ENCODE assay signal across 9 mouse cellular contexts in genomic region chr10:79788386-79789158, GRCm38 (mm10). TPM values are rescaled to one million over a fixed set of nuclear protein-coding genes. Genes with fewer than 3 reads are reported as not detected.
A peak's percentile ranks its signal among the peaks of the same experiment; 100 is the strongest.
DNase-seq lines count a peak whose midpoint lies in the region; ATAC-seq and TF ChIP-seq lines count a peak whose summit lies in the region.
"Had no signal": no experiment of that assay in that cellular context is flagged by ENCODE, and none has a peak within 500 bp of the region (broad histone marks: within the 10 kb centered on the region; RNA-seq: fewer than 3 reads in every experiment).

No protein-coding gene starts in this region.

- intact Hi-C loops in gastrocnemius, adult 2 months (cut with DNase I) = loop anchor here (2.0 kb wide), 1 partner anchor 92 kb away; no protein-coding TSS in a partner anchor

- 38% methylated on average over 7 of the region's 7 CpGs for WGBS in hindbrain, embryonic 14.5 days
- WGBS in hindbrain, embryonic 13.5 days = 40% methylated on average over 7 of the region's 7 CpGs

- in situ Hi-C loops in CH12.LX (cut with MboI; ENCODE audit: low pct_ligation_motif_present, low pct_unique_long_range_greater_than_20kb, low sequenced_read_pairs) = no loop called here

- H3K27me3 ChIP-seq in hindbrain, embryonic 14.5 days (ENCODE audit: control insufficient read depth, insufficient read depth, low read length) = no peaks in the 10 kb centered on the region
- H3K27me3 ChIP-seq in hindbrain, embryonic 13.5 days = peaks cover 18% of the 10 kb centered on the region
- H3K27me3 ChIP-seq in CH12.LX (replicated peaks) = peaks cover 24% of the 10 kb centered on the region
- H3K27me3 ChIP-seq: embryonic facial prominence, embryonic 15.5 days had no signal

- DNase-seq in hindbrain, embryonic 14.5 days (ENCODE audit: low spot score) = peak; percentile 86
- peak; percentile 69 for DNase-seq in CH12.LX (ENCODE audit: extremely low read depth)
- peak; percentile 84 for DNase-seq in brain, embryonic 14.5 days (ENCODE audit: low read depth)
- peak; percentile 69 for DNase-seq in gastrocnemius, adult 2 months
- peak; percentile 67 to 82 for DNase-seq in layer of hippocampus, postnatal 14 days (ENCODE audit: low spot score in 2 of 2)
- DNase-seq in testis, postnatal 10 days (ENCODE audit: low spot score) = peak; percentile 92

- H3K4me3 ChIP-seq in hindbrain, embryonic 14.5 days (replicated peaks; ENCODE audit: low read length) = no peak overlapping the region
- H3K4me3 ChIP-seq in hindbrain, embryonic 13.5 days = no peak overlapping the region
- H3K4me3 ChIP-seq in CH12.LX (replicated peaks in 1 of 3; ENCODE audit: low read depth in 2 of 3, low read length in 2 of 3, poor library complexity in 1 of 3) = no peak overlapping the region
- no peak overlapping the region for H3K4me3 ChIP-seq in gastrocnemius, adult 2 months
- H3K4me3 ChIP-seq: embryonic facial prominence, embryonic 15.5 days had no signal

- no peak overlapping the region for H3K4me2 ChIP-seq in hindbrain, embryonic 14.5 days (replicated peaks)
- no peak overlapping the region for H3K4me2 ChIP-seq in hindbrain, embryonic 13.5 days
- H3K4me2 ChIP-seq in CH12.LX (ENCODE audit: insufficient read depth, low read depth, poor library complexity, severe bottlenecking) = no peak overlapping the region
- H3K4me2 ChIP-seq: embryonic facial prominence, embryonic 15.5 days had no signal

- no peaks in the 10 kb centered on the region for H3K4me1 ChIP-seq in hindbrain, embryonic 14.5 days (replicated peaks; ENCODE audit: control insufficient read depth, insufficient read depth, low read length)
- H3K4me1 ChIP-seq in hindbrain, embryonic 13.5 days (replicated peaks) = peaks cover 13% of the 10 kb centered on the region
- H3K4me1 ChIP-seq in CH12.LX (ENCODE audit: control insufficient read depth in 1 of 2, insufficient read depth in 2 of 2) = peaks cover 10 to 24% of the 10 kb centered on the region in 2 experiments; a peak in 3 of 4 replicates

- H3K27ac ChIP-seq in hindbrain, embryonic 14.5 days = no peak overlapping the region
- H3K27ac ChIP-seq in hindbrain, embryonic 13.5 days = no peak overlapping the region
- no peak overlapping the region for H3K27ac ChIP-seq in CH12.LX (ENCODE audit: insufficient read depth, low read depth)
- H3K27ac ChIP-seq in gastrocnemius, adult 2 months = no peak overlapping the region
- H3K27ac ChIP-seq: embryonic facial prominence, embryonic 15.5 days had no signal

- H3K79me2 ChIP-seq in CH12.LX (replicated peaks; ENCODE audit: control insufficient read depth, extremely low read depth, insufficient read depth, poor library complexity, severe bottlenecking) = no peaks in the 10 kb centered on the region

- no peak for TF ChIP-seq POLR2A in CH12.LX (IDR thresholded peaks at IDR 0.05; ENCODE audit: low read depth, low read length)
- no peak for TF ChIP-seq POLR2A in brain, embryonic 14.5 days (IDR thresholded peaks at IDR 0.05; ENCODE audit: borderline replicate concordance, extremely low read depth, insufficient read depth, insufficient read length, poor library complexity, severe bottlenecking)

- peak; percentile 89 for TF ChIP-seq RAD21 in CH12.LX (IDR thresholded peaks at IDR 0.05; ENCODE audit: low read depth, low read length)

- H3K36me3 ChIP-seq in hindbrain, embryonic 14.5 days (replicated peaks; ENCODE audit: control insufficient read depth, insufficient read depth) = no peaks in the 10 kb centered on the region
- no peaks in the 10 kb centered on the region for H3K36me3 ChIP-seq in hindbrain, embryonic 13.5 days
- no peaks in the 10 kb centered on the region for H3K36me3 ChIP-seq in CH12.LX (replicated peaks in 1 of 2; ENCODE audit: control insufficient read depth in 1 of 2, insufficient read depth in 1 of 2, low read length in 1 of 2)
- H3K36me3 ChIP-seq: embryonic facial prominence, embryonic 15.5 days had no signal

- H3K9ac ChIP-seq in hindbrain, embryonic 14.5 days = no peak overlapping the region
- H3K9ac ChIP-seq in hindbrain, embryonic 13.5 days = no peak overlapping the region
- no peak overlapping the region for H3K9ac ChIP-seq in CH12.LX (ENCODE audit: insufficient read depth, low read depth)
- H3K9ac ChIP-seq: embryonic facial prominence, embryonic 15.5 days had no signal

- dilution Hi-C loops in CH12.LX (cut with MboI; ENCODE audit: extremely low pct_ligation_motif_present, extremely low pct_unique_long_range_greater_than_20kb, low sequenced_read_pairs) = no loop called here

- H3K9me3 ChIP-seq in hindbrain, embryonic 14.5 days (ENCODE audit: control insufficient read depth, low read length) = no peaks in the 10 kb centered on the region
- H3K9me3 ChIP-seq in hindbrain, embryonic 13.5 days = no peaks in the 10 kb centered on the region
- H3K9me3 ChIP-seq in CH12.LX (replicated peaks; ENCODE audit: low read length) = no peaks in the 10 kb centered on the region
- H3K9me3 ChIP-seq: embryonic facial prominence, embryonic 15.5 days had no signal

- no peak for TF ChIP-seq EP300 in CH12.LX (IDR thresholded peaks at IDR 0.05; ENCODE audit: low read length)

- peak; percentile 94 for TF ChIP-seq CTCF in CH12.LX (conservative IDR thresholded peaks at IDR 0.05 in 1 of 2, IDR thresholded peaks at IDR 0.05 in 1 of 2; ENCODE audit: low read depth in 2 of 2, low read length in 2 of 2)
- TF ChIP-seq CTCF in brain, embryonic 14.5 days (IDR thresholded peaks at IDR 0.05; ENCODE audit: borderline replicate concordance, extremely low read depth, insufficient read depth, insufficient read length) = peak; percentile 89; the same call in 1 of the 2 replicates
- TF ChIP-seq CTCF in gastrocnemius, adult 2 months (IDR thresholded peaks at IDR 0.05) = peak; percentile 99

- no peak for ATAC-seq in hindbrain, embryonic 14.5 days (ENCODE audit: low FRiP score)
- ATAC-seq in hindbrain, embryonic 13.5 days (ENCODE audit: low FRiP score) = no peak
- ATAC-seq in megakaryocyte-erythroid progenitor cell, adult 5-6 weeks (replicated peaks; ENCODE audit: low FRiP score, low TSS enrichment, poor library complexity, severe bottlenecking) = peak; percentile 24; the same call in 1 of the 2 replicates

RNA-seq across cellular contexts. Expression of gene Prss57, which starts 2.2 kb away (rescaled TPM):
- polyA plus RNA-seq in hindbrain, embryonic 14.5 days (2014; fragmentation: Nextera tagmentation; extraction: Ambion mirVana) = 0.08 and 0.29 TPM in 2 replicates
- polyA plus RNA-seq in hindbrain, embryonic 13.5 days (2015; fragmentation: Nextera tagmentation; extraction: Ambion mirVana) = 0.18 TPM in 1 of 2 replicates, not detected in the other
- total RNA-seq in CH12.LX (2012; rRNA removed) (0.08 and 0.21 TPM in 2 replicates), CH12.LX (2014; rRNA removed) (not detected in 2 replicates)
- polyA plus RNA-seq in CH12.LX (2012; ENCODE audit: insufficient read length, low read depth) = not detected in 2 replicates
- 0.05 and 0.14 TPM in 2 replicates for polyA plus RNA-seq in brain, embryonic 14.5 days (2012; rRNA removed)
- total RNA-seq in gastrocnemius, adult 2 months (2021) = not detected
- under 1 TPM in 1 of 2 experiments, not detected in 1; 0.16 TPM for total RNA-seq in layer of hippocampus, postnatal 14 days (2021)
- 2.4 and 7.6 TPM in 2 replicates for total RNA-seq in megakaryocyte-erythroid progenitor cell, adult 5-6 weeks (2014; fragmentation: Nextera tagmentation)
- 1.7 and 3.5 TPM in 2 replicates for total RNA-seq in megakaryocyte-erythroid progenitor cell, adult 5-6 weeks (2017)
- polyA plus RNA-seq: embryonic facial prominence, embryonic 15.5 days had no signal

RNA-seq across cellular contexts. Expression of gene Palm, which starts 4.8 kb away (rescaled TPM):
- polyA plus RNA-seq in hindbrain, embryonic 14.5 days (2014; fragmentation: Nextera tagmentation; extraction: Ambion mirVana) = 240 and 247 TPM in 2 replicates
- 240 and 252 TPM in 2 replicates for polyA plus RNA-seq in hindbrain, embryonic 13.5 days (2015; fragmentation: Nextera tagmentation; extraction: Ambion mirVana)
- 3.1 and 5.3 TPM in 2 replicates for total RNA-seq in CH12.LX (2012; rRNA removed)
- 0.36 and 0.78 TPM in 2 replicates for total RNA-seq in CH12.LX (2014; rRNA removed)
- 1.5 and 2.5 TPM in 2 replicates for polyA plus RNA-seq in CH12.LX (2012; ENCODE audit: insufficient read length, low read depth)
- polyA plus RNA-seq in brain, embryonic 14.5 days (2012; rRNA removed) = 157 and 219 TPM in 2 replicates
- 10 to 100 TPM; 18.1 to 23.0 TPM for total RNA-seq in gastrocnemius, adult 2 months (2021)
- total RNA-seq in layer of hippocampus, postnatal 14 days (2021) = 100 to 1,000 TPM; 356 to 379 TPM
- 7.6 and 11.1 TPM in 2 replicates for total RNA-seq in megakaryocyte-erythroid progenitor cell, adult 5-6 weeks (2014; fragmentation: Nextera tagmentation)
- 4.6 and 6.8 TPM in 2 replicates for total RNA-seq in megakaryocyte-erythroid progenitor cell, adult 5-6 weeks (2017)

RNA-seq across cellular contexts. Expression of gene Fstl3, which starts 11.5 kb away (rescaled TPM):
- polyA plus RNA-seq in hindbrain, embryonic 14.5 days (2014; fragmentation: Nextera tagmentation; extraction: Ambion mirVana) = 1.6 and 2.2 TPM in 2 replicates
- polyA plus RNA-seq in hindbrain, embryonic 13.5 days (2015; fragmentation: Nextera tagmentation; extraction: Ambion mirVana) = 1.3 and 1.4 TPM in 2 replicates
- total RNA-seq in CH12.LX (2012; rRNA removed) = 0.25 TPM in 2 replicates
- not detected in 2 replicates for total RNA-seq in CH12.LX (2014; rRNA removed)
- not detected in 2 replicates for polyA plus RNA-seq in CH12.LX (2012; ENCODE audit: insufficient read length, low read depth)
- 1.7 and 2.2 TPM in 2 replicates for polyA plus RNA-seq in brain, embryonic 14.5 days (2012; rRNA removed)
- 1 to 10 TPM; 1.0 to 1.5 TPM for total RNA-seq in gastrocnemius, adult 2 months (2021)
- total RNA-seq in layer of hippocampus, postnatal 14 days (2021) = 1 to 10 TPM; 1.2 to 2.4 TPM
- total RNA-seq in megakaryocyte-erythroid progenitor cell, adult 5-6 weeks (2014; fragmentation: Nextera tagmentation) = 0.49 and 0.96 TPM in 2 replicates
- 0.66 and 0.80 TPM in 2 replicates for total RNA-seq in megakaryocyte-erythroid progenitor cell, adult 5-6 weeks (2017)

RNA-seq across cellular contexts. Expression of gene Rnf126, which starts 21.8 kb away (rescaled TPM):
- 92.8 and 96.7 TPM in 2 replicates for polyA plus RNA-seq in hindbrain, embryonic 14.5 days (2014; fragmentation: Nextera tagmentation; extraction: Ambion mirVana)
- polyA plus RNA-seq in hindbrain, embryonic 13.5 days (2015; fragmentation: Nextera tagmentation; extraction: Ambion mirVana) = 87.9 and 90.7 TPM in 2 replicates
- total RNA-seq in CH12.LX (2012; rRNA removed) (67.9 and 74.8 TPM in 2 replicates), CH12.LX (2014; rRNA removed) (28.9 and 32.4 TPM in 2 replicates)
- polyA plus RNA-seq in CH12.LX (2012; ENCODE audit: insufficient read length, low read depth) = 90.7 and 112 TPM in 2 replicates
- polyA plus RNA-seq in brain, embryonic 14.5 days (2012; rRNA removed) = 157 and 182 TPM in 2 replicates
- 10 to 100 TPM; 46.1 to 53.6 TPM for total RNA-seq in gastrocnemius, adult 2 months (2021)
- total RNA-seq in layer of hippocampus, postnatal 14 days (2021) = 10 to 100 TPM; 86.1 to 90.5 TPM
- total RNA-seq in megakaryocyte-erythroid progenitor cell, adult 5-6 weeks (2014; fragmentation: Nextera tagmentation) = 76.0 and 106 TPM in 2 replicates
- 16.2 and 20.8 TPM in 2 replicates for total RNA-seq in megakaryocyte-erythroid progenitor cell, adult 5-6 weeks (2017)

RNA-seq across cellular contexts. Expression of gene Misp, which starts 32.2 kb away (rescaled TPM):
- 0.08 and 0.74 TPM in 2 replicates for polyA plus RNA-seq in hindbrain, embryonic 14.5 days (2014; fragmentation: Nextera tagmentation; extraction: Ambion mirVana)
- 0.84 and 1.0 TPM in 2 replicates for polyA plus RNA-seq in hindbrain, embryonic 13.5 days (2015; fragmentation: Nextera tagmentation; extraction: Ambion mirVana)
- total RNA-seq in CH12.LX (2012; rRNA removed) (not detected in 2 replicates), CH12.LX (2014; rRNA removed) (not detected in 2 replicates)
- polyA plus RNA-seq in CH12.LX (2012; ENCODE audit: insufficient read length, low read depth) = not detected in 2 replicates
- polyA plus RNA-seq in brain, embryonic 14.5 days (2012; rRNA removed) = 0.59 and 1.1 TPM in 2 replicates
- not detected for total RNA-seq in gastrocnemius, adult 2 months (2021)
- total RNA-seq in layer of hippocampus, postnatal 14 days (2021) = under 1 TPM; 0.26 to 0.53 TPM
- not detected in 2 replicates for total RNA-seq in megakaryocyte-erythroid progenitor cell, adult 5-6 weeks (2014; fragmentation: Nextera tagmentation)
- total RNA-seq in megakaryocyte-erythroid progenitor cell, adult 5-6 weeks (2017) = not detected in 2 replicates

Comparison
In these comparisons a context has a peak if more than half of its experiments do, and no peak if none do; other contexts are left out.
1. RNA of gene Palm, which starts 4.8 kb away (total RNA-seq): 356 to 379 TPM in layer of hippocampus, postnatal 14 days; 18.1 to 23.0 TPM in gastrocnemius, adult 2 months, 4.6 to 11.1 TPM in megakaryocyte-erythroid progenitor cell, adult 5-6 weeks and 0.36 to 5.3 TPM in CH12.LX; every median in the first group is over 10 times any median in the second.
2. Peak in every context shown above with its lines, with median percentiles within 50 percentile points of each other: DNase-seq and CTCF ChIP-seq.